Mouse (Mus musculus): Measurements from ENCODE around the gene Pth2. TPM values are rescaled to one million over a fixed set of nuclear protein-coding genes. Genes with fewer than 3 reads are reported as not detected.
A peak's percentile ranks its signal among the peaks of the same experiment; 100 is the strongest.

Gene Pth2
- polyA plus RNA-seq, 1 experiment = not detected

DNA sequence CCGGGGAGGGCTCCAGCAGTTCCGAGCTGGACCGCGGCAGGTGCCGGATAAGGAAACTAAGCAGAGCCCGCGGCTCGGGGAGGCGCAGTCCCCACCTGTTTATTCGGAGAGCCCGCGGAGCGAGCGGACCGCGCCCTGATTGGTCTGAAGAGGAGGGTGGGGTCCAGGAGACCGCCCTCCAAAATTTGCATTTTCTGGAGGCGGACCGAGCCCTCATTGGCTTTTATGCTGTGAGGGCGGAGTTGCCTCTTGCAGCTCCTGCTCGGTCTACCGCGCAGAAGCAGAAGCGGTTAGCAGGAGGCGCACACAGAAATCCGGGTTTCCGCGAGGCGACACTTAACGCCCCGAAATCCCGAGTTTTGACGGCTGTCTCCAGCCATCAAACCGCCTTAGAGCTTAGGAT lies 1.4 kb downstream of the Pth2 start:
- Histone ChIP-seq H3K27ac (ENCODE audit: insufficient read depth, low read depth, low read length) (no peak overlapping the region), H3K4me3 (ENCODE audit: insufficient read depth, low read length) (peak overlapping the region; percentile 46), H3K4me1 (ENCODE audit: control insufficient read depth, insufficient read depth, low read length) (peaks cover 7% of the 10 kb centered on the region)
- no peak for TF ChIP-seq CTCF (IDR thresholded peaks at IDR 0.05; ENCODE audit: low read depth, low read length)
- TF ChIP-seq POLR2A (IDR thresholded peaks at IDR 0.05; ENCODE audit: borderline replicate concordance, low read depth, low read length) = no peak

- TF ChIP-seq CTCF (IDR thresholded peaks at IDR 0.05; ENCODE audit: low read depth, low read length) (no peak), POLR2A (IDR thresholded peaks at IDR 0.05; ENCODE audit: borderline replicate concordance, low read depth, low read length) (no peak)
- peak overlapping the region; percentile 46 for H3K4me3 ChIP-seq (ENCODE audit: insufficient read depth, low read length)
- no peak overlapping the region for H3K27ac ChIP-seq (ENCODE audit: insufficient read depth, low read depth, low read length)
- peaks cover 7% of the 10 kb centered on the region for H3K4me1 ChIP-seq (ENCODE audit: control insufficient read depth, insufficient read depth, low read length)
These were observed 1.8 kb downstream of the Pth2 start for GRCm38 (mm10) chr7:45182606-45183005.

GRCm38 (mm10) chr7:45183672-45184071 lies 2.9 kb downstream of the Pth2 start:
- TF ChIP-seq CTCF (IDR thresholded peaks at IDR 0.05; ENCODE audit: low read depth, low read length) = no peak
- TF ChIP-seq POLR2A (IDR thresholded peaks at IDR 0.05; ENCODE audit: borderline replicate concordance, low read depth, low read length) = no peak
- Histone ChIP-seq H3K4me1 (ENCODE audit: control insufficient read depth, insufficient read depth, low read length) (peaks cover 7% of the 10 kb centered on the region), H3K27ac (ENCODE audit: insufficient read depth, low read depth, low read length) (no peak overlapping the region), H3K4me3 (ENCODE audit: insufficient read depth, low read length) (no peak overlapping the region)

DNA sequence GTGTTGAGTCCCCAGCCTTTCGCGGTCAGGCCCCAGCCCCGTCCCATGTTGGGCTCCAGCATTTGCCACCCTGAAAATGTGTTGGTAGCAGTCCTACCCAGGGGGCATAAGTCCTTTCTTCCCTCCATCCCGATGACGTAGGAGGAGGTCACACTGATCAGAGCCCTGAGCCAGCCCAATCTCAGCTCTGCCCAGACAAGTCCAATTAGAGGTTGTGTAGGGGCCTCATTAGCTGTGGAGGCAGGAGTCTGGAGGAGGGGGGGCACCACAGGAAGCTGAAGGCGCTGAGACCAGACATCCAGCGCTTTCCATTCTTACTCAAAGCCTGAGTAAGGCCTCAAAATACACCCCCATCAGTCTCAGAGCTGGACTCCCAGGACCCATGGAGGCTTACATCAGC lies 5.1 kb downstream of the Pth2 start:
- TF ChIP-seq CTCF (IDR thresholded peaks at IDR 0.05; ENCODE audit: low read depth, low read length) = no peak
- no peak for TF ChIP-seq POLR2A (IDR thresholded peaks at IDR 0.05; ENCODE audit: borderline replicate concordance, low read depth, low read length)
- Histone ChIP-seq H3K27ac (ENCODE audit: insufficient read depth, low read depth, low read length) (no peak overlapping the region), H3K4me1 (ENCODE audit: control insufficient read depth, insufficient read depth, low read length) (peaks cover 7% of the 10 kb centered on the region), H3K4me3 (ENCODE audit: insufficient read depth, low read length) (no peak overlapping the region)

- TF ChIP-seq POLR2A (IDR thresholded peaks at IDR 0.05; ENCODE audit: borderline replicate concordance, low read depth, low read length) (no peak), CTCF (IDR thresholded peaks at IDR 0.05; ENCODE audit: low read depth, low read length) (no peak)
- no peak overlapping the region for H3K27ac ChIP-seq (ENCODE audit: insufficient read depth, low read depth, low read length)
- no peaks in the 10 kb centered on the region for H3K4me1 ChIP-seq (ENCODE audit: control insufficient read depth, insufficient read depth, low read length)
- no peak overlapping the region for H3K4me3 ChIP-seq (ENCODE audit: insufficient read depth, low read length)
These were observed 8.8 kb downstream of the Pth2 start for GRCm38 (mm10) chr7:45189600-45189999.

GRCm38 (mm10) chr7:45190186-45190585 lies 9.4 kb downstream of the Pth2 start:
- no peak overlapping the region for H3K27ac ChIP-seq (ENCODE audit: insufficient read depth, low read depth, low read length)
- no peak overlapping the region for H3K4me3 ChIP-seq (ENCODE audit: insufficient read depth, low read length)
- TF ChIP-seq POLR2A (IDR thresholded peaks at IDR 0.05; ENCODE audit: borderline replicate concordance, low read depth, low read length) = no peak
- no peak for TF ChIP-seq CTCF (IDR thresholded peaks at IDR 0.05; ENCODE audit: low read depth, low read length)
- no peaks in the 10 kb centered on the region for H3K4me1 ChIP-seq (ENCODE audit: control insufficient read depth, insufficient read depth, low read length)

DNA sequence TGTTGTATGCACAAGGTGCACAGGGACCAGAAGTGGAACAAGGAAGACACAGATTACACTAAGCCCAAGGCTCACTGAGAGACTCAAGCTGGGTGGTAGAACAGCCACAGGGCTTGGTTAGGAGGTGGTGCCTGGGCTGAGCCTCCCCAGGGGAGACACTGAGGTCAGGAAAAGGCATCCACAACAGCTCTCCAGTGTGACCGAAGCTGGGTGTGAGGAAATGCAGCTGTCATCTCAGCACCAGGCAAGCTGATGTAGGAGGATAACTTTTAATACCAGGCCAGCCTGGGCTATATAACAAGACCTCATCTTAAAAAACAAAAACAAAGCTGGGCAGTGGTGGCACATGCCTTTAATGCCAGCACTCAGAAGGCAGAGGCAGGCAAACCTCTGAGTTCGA lies 10.4 kb downstream of the Pth2 start:
- Histone ChIP-seq H3K4me3 (ENCODE audit: insufficient read depth, low read length) (no peak overlapping the region), H3K4me1 (ENCODE audit: control insufficient read depth, insufficient read depth, low read length) (no peaks in the 10 kb centered on the region), H3K27ac (ENCODE audit: insufficient read depth, low read depth, low read length) (no peak overlapping the region)
- no peak for TF ChIP-seq CTCF (IDR thresholded peaks at IDR 0.05; ENCODE audit: low read depth, low read length)
- no peak for TF ChIP-seq POLR2A (IDR thresholded peaks at IDR 0.05; ENCODE audit: borderline replicate concordance, low read depth, low read length)

GRCm38 (mm10) chr7:45191803-45192363 lies 11.1 kb downstream of the Pth2 start:
- H3K27ac ChIP-seq (ENCODE audit: insufficient read depth, low read depth, low read length) = no peak overlapping the region
- H3K4me1 ChIP-seq (ENCODE audit: control insufficient read depth, insufficient read depth, low read length) = no peaks in the 10 kb centered on the region
- no peak for TF ChIP-seq CTCF (IDR thresholded peaks at IDR 0.05; ENCODE audit: low read depth, low read length)
- no peak for TF ChIP-seq POLR2A (IDR thresholded peaks at IDR 0.05; ENCODE audit: borderline replicate concordance, low read depth, low read length)
- no peak overlapping the region for H3K4me3 ChIP-seq (ENCODE audit: insufficient read depth, low read length)

- no peak overlapping the region for H3K4me3 ChIP-seq (ENCODE audit: insufficient read depth, low read length)
- TF ChIP-seq CTCF (IDR thresholded peaks at IDR 0.05; ENCODE audit: low read depth, low read length) = no peak
- no peak for TF ChIP-seq POLR2A (IDR thresholded peaks at IDR 0.05; ENCODE audit: borderline replicate concordance, low read depth, low read length)
- H3K27ac ChIP-seq (ENCODE audit: insufficient read depth, low read depth, low read length) = no peak overlapping the region
- no peaks in the 10 kb centered on the region for H3K4me1 ChIP-seq (ENCODE audit: control insufficient read depth, insufficient read depth, low read length)
These were observed 12.0 kb downstream of the Pth2 start for GRCm38 (mm10) chr7:45192585-45193310.

GRCm38 (mm10) chr7:45193406-45193805 lies 12.6 kb downstream of the Pth2 start:
- H3K4me1 ChIP-seq (ENCODE audit: control insufficient read depth, insufficient read depth, low read length) = no peaks in the 10 kb centered on the region
- H3K4me3 ChIP-seq (ENCODE audit: insufficient read depth, low read length) = no peak overlapping the region
- H3K27ac ChIP-seq (ENCODE audit: insufficient read depth, low read depth, low read length) = no peak overlapping the region
- TF ChIP-seq POLR2A (IDR thresholded peaks at IDR 0.05; ENCODE audit: borderline replicate concordance, low read depth, low read length) (no peak), CTCF (IDR thresholded peaks at IDR 0.05; ENCODE audit: low read depth, low read length) (no peak)

Data from bone marrow macrophage, adult 2 months (primary cell).